Mouse (Mus musculus) urinary bladder, adult 2 months (tissue): ENCODE results near the gene Arhgap10. TPM values are rescaled to one million over a fixed set of nuclear protein-coding genes. Genes with fewer than 3 reads are reported as not detected.
"Not testable (repeated sequence)": the region's sequence is repeated elsewhere in the genome, so short reads cannot be mapped to it uniquely, and the experiment has no call there.

ENCODE experiments used
- DNase-seq: peaks from one replicate; pipeline ENCODE4 v3.0.0; 2022; ENCODE audit warnings: low spot score
- polyA plus RNA-seq: library from polyadenylated mRNA; depleted of rRNA; stranded (reverse); fragments of >200 nt; gene quantifications from 2 replicates; pipeline ENCODE4 v1.2.3, GENCODE M21; 2012

Arhgap10 gene
- polyA plus RNA-seq, 1 experiment: 43.8 TPM

GRCm38 (mm10) chr8:77350121-77350777 lies 167.5 kb downstream of the Arhgap10 start:
- DNase-seq: no peak

- DNase-seq: no peak
Measured at GRCm38 (mm10) chr8:77343916-77344315, 173.8 kb downstream of the Arhgap10 start.

- DNase-seq: no peak
Measured at GRCm38 (mm10) chr8:77343335-77343734, 174.4 kb downstream of the Arhgap10 start.

GRCm38 (mm10) chr8:77342144-77342543 lies 175.6 kb downstream of the Arhgap10 start:
- DNase-seq: no peak

- DNase-seq: no peak
Measured at GRCm38 (mm10) chr8:77341329-77341728, 176.4 kb downstream of the Arhgap10 start.

- no peak for DNase-seq
Measured at GRCm38 (mm10) chr8:77340046-77340747, 177.6 kb downstream of the Arhgap10 start.

GRCm38 (mm10) chr8:77337272-77337671 lies 180.5 kb downstream of the Arhgap10 start:
- DNase-seq: no peak

GRCm38 (mm10) chr8:77331180-77331579 lies 186.6 kb downstream of the Arhgap10 start:
- DNase-seq: no peak

- no peak for DNase-seq
Measured at GRCm38 (mm10) chr8:77330304-77330703, 187.4 kb downstream of the Arhgap10 start.

- no peak for DNase-seq
Measured at GRCm38 (mm10) chr8:77329783-77330182, 188.0 kb downstream of the Arhgap10 start.

- DNase-seq: no peak
Measured at GRCm38 (mm10) chr8:77328473-77328872, 189.3 kb downstream of the Arhgap10 start.

- no peak for DNase-seq
Measured at GRCm38 (mm10) chr8:77327326-77327725, 190.4 kb downstream of the Arhgap10 start.

GRCm38 (mm10) chr8:77322727-77323126 lies 195.0 kb downstream of the Arhgap10 start:
- DNase-seq: not testable (repeated sequence)

GRCm38 (mm10) chr8:77321901-77322300 lies 195.9 kb downstream of the Arhgap10 start:
- no peak for DNase-seq

GRCm38 (mm10) chr8:77318590-77318989 lies 199.2 kb downstream of the Arhgap10 start:
- DNase-seq: no peak

GRCm38 (mm10) chr8:77317771-77318170 lies 200.0 kb downstream of the Arhgap10 start:
- no peak for DNase-seq

- no peak for DNase-seq
Measured at GRCm38 (mm10) chr8:77313003-77313402, 204.8 kb downstream of the Arhgap10 start.

GRCm38 (mm10) chr8:77311762-77312161 lies 206.0 kb downstream of the Arhgap10 start:
- DNase-seq: no peak

- DNase-seq: no peak
Measured at GRCm38 (mm10) chr8:77310541-77310940, 207.2 kb downstream of the Arhgap10 start.

GRCm38 (mm10) chr8:77310026-77310425 lies 207.7 kb downstream of the Arhgap10 start:
- no peak for DNase-seq

- no peak for DNase-seq
Measured at GRCm38 (mm10) chr8:77294599-77294998, 223.2 kb downstream of the Arhgap10 start.

- DNase-seq: no peak
Measured at GRCm38 (mm10) chr8:77292649-77293048, 225.1 kb downstream of the Arhgap10 start.

- no peak for DNase-seq
Measured at GRCm38 (mm10) chr8:77292120-77292519, 225.6 kb downstream of the Arhgap10 start.
